Mouse (Mus musculus): ENCODE measurements at regions not wholly inside any gene's neighbourhood (a gene's known extent, or its start where the extent isn't known, plus 50 kb on each side); places are given as distances from the start of the nearest gene placed in this dataset.

DNA sequence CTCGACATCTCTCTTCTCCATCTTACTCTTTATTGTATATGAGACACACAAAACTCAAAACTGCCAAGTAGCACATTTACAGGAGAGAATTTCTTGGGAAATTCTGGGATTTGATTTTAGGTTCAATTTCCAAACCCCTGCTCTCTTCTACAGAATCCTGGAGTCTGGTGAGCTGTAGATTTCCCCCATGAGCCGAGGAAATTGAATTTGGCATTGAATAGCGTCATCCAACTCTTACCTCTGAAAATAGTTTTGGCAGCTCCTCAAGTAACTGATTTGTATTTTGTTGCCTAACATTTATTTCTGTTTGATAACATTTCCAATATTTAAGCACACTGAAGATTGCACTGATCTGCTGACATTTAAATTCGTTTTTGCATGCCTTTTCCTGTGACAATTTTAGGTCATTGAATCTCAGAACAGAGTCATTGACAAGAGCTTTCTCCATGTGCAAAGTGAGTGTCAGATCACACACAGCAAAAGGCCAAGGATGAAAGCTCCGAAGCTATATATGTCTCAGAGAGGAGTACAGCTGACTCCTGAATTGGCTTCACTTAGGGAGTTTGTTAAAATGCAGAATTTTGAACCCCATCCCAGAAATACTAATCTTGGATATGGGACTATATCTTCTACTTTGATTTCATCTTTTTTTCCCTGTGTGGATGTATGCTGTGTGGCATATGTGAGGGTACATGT is 106.4 kb downstream of the Nedd1 start:
- no peak for TF ChIP-seq POLR2A (IDR thresholded peaks at IDR 0.05; ENCODE audit: borderline replicate concordance, insufficient read depth, low read length)
- TF ChIP-seq CTCF (IDR thresholded peaks at IDR 0.05; ENCODE audit: borderline replicate concordance, insufficient read depth, low read depth, low read length), result no peak
